Mouse (Mus musculus) olfactory bulb, adult 2 months (tissue): ENCODE results near the gene Tff1.

ENCODE experiments used
- CTCF ChIP-seq: fragments of 200-500 bp; IDR thresholded peaks from 2 replicates; pipeline ENCODE4 v1.5.1; 2012; ENCODE audit warnings: low read depth, mild to moderate bottlenecking, low read length, moderate library complexity; ENCODE audit not compliant: insufficient read depth
- POLR2A ChIP-seq: fragments of 200-500 bp; IDR thresholded peaks from 2 replicates; pipeline ENCODE4 v1.6.1; 2012; ENCODE audit warnings: mild to moderate bottlenecking, low read depth, low read length, moderate library complexity; ENCODE audit not compliant: insufficient read depth

- TF ChIP-seq CTCF = no peak
- no peak for TF ChIP-seq POLR2A
These were observed 28.3 kb upstream of the Tff1 start for GRCm38 (mm10) chr17:31193360-31193759.
